In the genomic region with DNA sequence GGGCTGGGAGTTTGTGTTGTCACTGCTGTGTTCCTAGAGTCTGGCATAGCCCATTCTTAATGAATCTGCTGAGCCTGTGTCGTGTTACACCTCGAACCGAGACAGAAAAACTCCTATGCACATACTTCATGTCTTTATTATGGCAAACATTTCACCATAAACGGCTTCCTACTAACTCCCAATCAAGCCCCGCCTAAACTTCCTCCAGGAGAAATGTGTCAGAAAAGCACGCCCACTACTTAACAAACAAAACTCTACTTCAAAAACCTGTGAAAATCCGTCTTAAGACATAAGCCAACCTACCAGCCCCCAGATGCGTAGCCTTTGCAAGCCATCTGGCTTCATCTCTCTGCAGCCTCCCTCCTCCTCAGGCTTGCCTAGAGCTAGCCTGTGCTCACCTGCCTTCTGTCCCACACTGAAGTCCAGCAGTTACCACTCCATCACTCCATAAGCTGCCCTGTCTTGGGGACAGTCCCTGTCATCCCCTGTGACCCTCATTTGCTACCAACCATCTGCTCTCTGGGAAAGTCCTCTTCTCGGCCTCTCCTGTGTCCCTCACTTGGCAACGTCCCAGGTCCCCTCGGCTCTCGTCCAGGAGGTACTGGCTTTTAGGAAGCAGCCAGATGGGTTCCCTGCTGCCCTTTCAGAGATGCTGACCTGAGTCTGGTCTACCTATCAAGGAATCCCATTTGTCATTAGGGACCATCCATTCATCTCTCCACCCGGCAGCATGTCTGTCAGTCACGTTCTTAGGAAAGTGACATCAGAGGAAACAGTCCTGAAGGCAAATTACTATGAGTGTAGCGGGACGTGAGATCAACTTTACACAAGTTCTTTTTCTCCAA, we compare ENCODE assay signal across 10 mouse cellular contexts. TPM values are rescaled to one million over a fixed set of nuclear protein-coding genes. Genes with fewer than 3 reads are reported as not detected.
DNase-seq lines count a peak whose midpoint lies in the region; ATAC-seq and TF ChIP-seq lines count a peak whose summit lies in the region.
"Had no signal": no experiment of that assay in that cellular context is flagged by ENCODE, and none has a peak within 500 bp of the region (broad histone marks: within the 10 kb centered on the region; RNA-seq: fewer than 3 reads in every experiment).

No protein-coding gene starts in this region.

- no peak for TF ChIP-seq EP300 in stomach, postnatal 0 days (optimal IDR thresholded peaks at IDR 0.05)

- ATAC-seq in heart, embryonic 15.5 days (replicated peaks; ENCODE audit: insufficient number of reproducible peaks, insufficient read depth, low FRiP score, low read depth): no peak
- no peak for ATAC-seq in stomach, embryonic 16.5 days (ENCODE audit: insufficient read depth, low FRiP score)
- no peak for ATAC-seq in stomach, postnatal 0 days (ENCODE audit: low FRiP score, low TSS enrichment)

- H3K4me1 ChIP-seq in heart, embryonic 15.5 days (replicated peaks): peaks cover 75% of the 10 kb centered on the region
- H3K4me1 ChIP-seq in heart, embryonic 10.5 days: peaks cover 73% of the 10 kb centered on the region
- H3K4me1 ChIP-seq in stomach, embryonic 16.5 days (ENCODE audit: control insufficient read depth, insufficient read depth, low read length): peaks cover 67% of the 10 kb centered on the region
- H3K4me1 ChIP-seq in stomach, postnatal 0 days (replicated peaks; ENCODE audit: control insufficient read depth, insufficient read depth): peaks cover 25% of the 10 kb centered on the region
- H3K4me1 ChIP-seq in olfactory bulb, adult 2 months (ENCODE audit: control insufficient read depth, insufficient read depth, low read length): peaks cover 60% of the 10 kb centered on the region
- H3K4me1 ChIP-seq in limb, embryonic 10.5 days: peaks cover 85% of the 10 kb centered on the region

- 0 out of 2 replicates have a peak overlapping the region, but pooled peaks have one; percentile 2 for H3K27ac ChIP-seq in heart, embryonic 15.5 days
- no peak overlapping the region for H3K27ac ChIP-seq in heart, embryonic 10.5 days
- 0 out of 2 replicates have a peak overlapping the region, but pooled peaks have one; percentile 11 for H3K27ac ChIP-seq in stomach, embryonic 16.5 days (ENCODE audit: low read length)
- no peak overlapping the region; the same call in 1 of the 2 replicates for H3K27ac ChIP-seq in stomach, postnatal 0 days (replicated peaks)
- H3K27ac ChIP-seq in olfactory bulb, adult 2 months (ENCODE audit: insufficient read depth, low read depth, low read length): peak overlapping the region; percentile 55; the same call in 1 of the 2 replicates
- H3K27ac ChIP-seq in limb, embryonic 10.5 days: no peak overlapping the region
- H3K27ac ChIP-seq: midbrain, embryonic 12.5 days had no signal

- TF ChIP-seq CTCF in stomach, postnatal 0 days (IDR thresholded peaks at IDR 0.05; ENCODE audit: low read depth): no peak
- no peak for TF ChIP-seq CTCF in olfactory bulb, adult 2 months (IDR thresholded peaks at IDR 0.05; ENCODE audit: insufficient read depth, low read depth, low read length)

- H3K4me2 ChIP-seq in heart, embryonic 15.5 days: no peak overlapping the region
- no peak overlapping the region for H3K4me2 ChIP-seq in stomach, embryonic 16.5 days (ENCODE audit: low read depth, low read length)
- H3K4me2 ChIP-seq in stomach, postnatal 0 days (replicated peaks; ENCODE audit: low read depth): no peak overlapping the region
- H3K4me2 ChIP-seq: midbrain, embryonic 12.5 days had no signal

- H3K4me3 ChIP-seq in heart, embryonic 15.5 days: no peak overlapping the region
- H3K4me3 ChIP-seq in heart, embryonic 10.5 days: no peak overlapping the region
- no peak overlapping the region for H3K4me3 ChIP-seq in stomach, embryonic 16.5 days (replicated peaks; ENCODE audit: low read length)
- no peak overlapping the region for H3K4me3 ChIP-seq in stomach, postnatal 0 days (ENCODE audit: low read depth, low read length)
- H3K4me3 ChIP-seq in olfactory bulb, adult 2 months (ENCODE audit: insufficient read depth, low read depth, low read length): no peak overlapping the region
- no peak overlapping the region for H3K4me3 ChIP-seq in limb, embryonic 10.5 days
- H3K4me3 ChIP-seq: midbrain, embryonic 12.5 days had no signal

- 53% methylated on average over 16 of the region's 16 CpGs for WGBS in heart, embryonic 15.5 days
- 76% methylated on average over 16 of the region's 16 CpGs for WGBS in heart, embryonic 10.5 days
- WGBS in stomach, embryonic 16.5 days: 42% methylated on average over 16 of the region's 16 CpGs
- WGBS in stomach, postnatal 0 days: 28% methylated on average over 16 of the region's 16 CpGs
- WGBS in olfactory bulb, adult 2 months: 36% methylated on average over 16 of the region's 16 CpGs
- 73% methylated on average over 16 of the region's 16 CpGs for WGBS in limb, embryonic 10.5 days

- no peak for TF ChIP-seq POLR2A in olfactory bulb, adult 2 months (IDR thresholded peaks at IDR 0.05; ENCODE audit: insufficient read depth, low read depth, low read length)

- H3K36me3 ChIP-seq in heart, embryonic 15.5 days: no peaks in the 10 kb centered on the region
- H3K36me3 ChIP-seq in heart, embryonic 10.5 days: no peaks in the 10 kb centered on the region
- no peaks in the 10 kb centered on the region for H3K36me3 ChIP-seq in stomach, embryonic 16.5 days (ENCODE audit: control insufficient read depth, insufficient read depth, low read length)
- no peaks in the 10 kb centered on the region; the same call in 1 of the 2 replicates for H3K36me3 ChIP-seq in stomach, postnatal 0 days (ENCODE audit: control insufficient read depth, insufficient read depth, low read length)
- H3K36me3 ChIP-seq in limb, embryonic 10.5 days: no peaks in the 10 kb centered on the region
- H3K36me3 ChIP-seq: midbrain, embryonic 12.5 days had no signal

- no peaks in the 10 kb centered on the region for H3K9me3 ChIP-seq in heart, embryonic 15.5 days (replicated peaks)
- no peaks in the 10 kb centered on the region for H3K9me3 ChIP-seq in heart, embryonic 10.5 days
- no peaks in the 10 kb centered on the region for H3K9me3 ChIP-seq in stomach, embryonic 16.5 days (replicated peaks; ENCODE audit: control insufficient read depth, low read length)
- no peaks in the 10 kb centered on the region for H3K9me3 ChIP-seq in stomach, postnatal 0 days (ENCODE audit: control insufficient read depth, low read length)
- H3K9me3 ChIP-seq in limb, embryonic 10.5 days (replicated peaks): no peaks in the 10 kb centered on the region
- H3K9me3 ChIP-seq: midbrain, embryonic 12.5 days had no signal

- H3K27me3 ChIP-seq in heart, embryonic 15.5 days: no peaks in the 10 kb centered on the region
- no peaks in the 10 kb centered on the region for H3K27me3 ChIP-seq in heart, embryonic 10.5 days (ENCODE audit: insufficient read depth, poor library complexity, severe bottlenecking)
- H3K27me3 ChIP-seq in stomach, embryonic 16.5 days (ENCODE audit: control insufficient read depth, insufficient read depth, low read length): no peaks in the 10 kb centered on the region
- H3K27me3 ChIP-seq in stomach, postnatal 0 days (ENCODE audit: control insufficient read depth, insufficient read depth, low read length): no peaks in the 10 kb centered on the region
- no peaks in the 10 kb centered on the region for H3K27me3 ChIP-seq in limb, embryonic 10.5 days (ENCODE audit: low read depth, poor library complexity, severe bottlenecking)
- H3K27me3 ChIP-seq: midbrain, embryonic 12.5 days had no signal

- no peak overlapping the region for H3K9ac ChIP-seq in heart, embryonic 15.5 days
- no peak overlapping the region for H3K9ac ChIP-seq in stomach, embryonic 16.5 days (ENCODE audit: low read length)
- H3K9ac ChIP-seq in stomach, postnatal 0 days (ENCODE audit: low read length): no peak overlapping the region
- H3K9ac ChIP-seq: midbrain, embryonic 12.5 days had no signal

- no peak for DNase-seq in heart, embryonic 10.5 days (ENCODE audit: low spot score)
- no peak for DNase-seq in stomach, postnatal 0 days (ENCODE audit: low spot score)
- DNase-seq in cerebellum, postnatal 36 days: peak; percentile 93 to 94
- DNase-seq in ovary, postnatal 36 days (ENCODE audit: low spot score): no peak
- DNase-seq in limb, embryonic 10.5 days (ENCODE audit: low spot score): no peak
- DNase-seq: thymus, postnatal 14 days had no signal

RNA-seq across cellular contexts. Expression of a gene that starts 16.4 kb away (rescaled TPM):
- 11.4 and 11.7 TPM in 2 replicates for polyA plus RNA-seq in heart, embryonic 15.5 days (2015; fragmentation: Nextera tagmentation; extraction: Ambion mirVana)
- polyA plus RNA-seq in heart, embryonic 10.5 days (2016; fragmentation: Nextera tagmentation; extraction: Ambion mirVana): 13.8 and 16.6 TPM in 2 replicates
- polyA plus RNA-seq in stomach, embryonic 16.5 days (2015; fragmentation: Nextera tagmentation; extraction: Ambion mirVana): 22.3 and 23.6 TPM in 2 replicates
- 12.9 and 13.3 TPM in 2 replicates for polyA plus RNA-seq in stomach, postnatal 0 days (2015; fragmentation: Nextera tagmentation; extraction: Ambion mirVana)
- polyA plus RNA-seq in olfactory bulb, adult 2 months (2012; ENCODE audit: insufficient read depth, insufficient read length, low replicate concordance, missing spikeins): 135 TPM in 1 of 2 replicates, not detected in the other
- 14.9 and 15.6 TPM in 2 replicates for polyA plus RNA-seq in limb, embryonic 10.5 days (2016; fragmentation: Nextera tagmentation; extraction: Ambion mirVana)

Comparison
In these comparisons a context has a peak if more than half of its experiments do, and no peak if none do; other contexts are left out.
1. H3K27ac ChIP-seq: peak in heart, embryonic 15.5 days (single experiment), stomach, embryonic 16.5 days (single experiment) and olfactory bulb, adult 2 months (single experiment); none in heart, embryonic 10.5 days (single experiment), stomach, postnatal 0 days (single experiment) and limb, embryonic 10.5 days (single experiment).
2. DNase-seq: peak in cerebellum, postnatal 36 days (2 of 2); none in heart, embryonic 10.5 days (single experiment), stomach, postnatal 0 days (single experiment), ovary, postnatal 36 days (single experiment) and limb, embryonic 10.5 days (single experiment).